Mouse (Mus musculus) olfactory bulb, adult 2 months (tissue): Measurements from ENCODE around the gene Rorb. TPM values are rescaled to one million over a fixed set of nuclear protein-coding genes. Genes with fewer than 3 reads are reported as not detected.

Experiments
- H3K27ac ChIP-seq: fragments of 200-500 bp; 2 replicates; pipeline ENCODE4 v1.5.1; 2012; ENCODE audit warnings: low read depth, low read length; ENCODE audit not compliant: insufficient read depth
- H3K4me1 ChIP-seq: fragments of 200-500 bp; 2 replicates; pipeline ENCODE4 v1.6.1; 2012; ENCODE audit warnings: low read length; ENCODE audit not compliant: control insufficient read depth, insufficient read depth
- H3K4me3 ChIP-seq: fragments of 200-500 bp; 2 replicates; pipeline ENCODE4 v1.5.1; 2012; ENCODE audit warnings: mild to moderate bottlenecking, low read depth, low read length, moderate library complexity; ENCODE audit not compliant: insufficient read depth
- CTCF ChIP-seq: fragments of 200-500 bp; IDR thresholded peaks from 2 replicates; pipeline ENCODE4 v1.5.1; 2012; ENCODE audit warnings: low read depth, mild to moderate bottlenecking, low read length, moderate library complexity; ENCODE audit not compliant: insufficient read depth
- POLR2A ChIP-seq: fragments of 200-500 bp; IDR thresholded peaks from 2 replicates; pipeline ENCODE4 v1.6.1; 2012; ENCODE audit warnings: mild to moderate bottlenecking, low read depth, low read length, moderate library complexity; ENCODE audit not compliant: insufficient read depth
- WGBS: fragments of 180-500 bp; shearing (Covaris S2); methylation state at CpG from one replicate; pipeline ENCODE4 v1.1.7; 2018; 5-methylcytosine and 5-hydroxymethylcytosine counted together
- polyA plus RNA-seq: library from polyadenylated mRNA; stranded (reverse); fragments of >200 nt; gene quantifications from 2 replicates; pipeline ENCODE4 v1.2.4, GENCODE M21; 2012; ENCODE audit warnings: low replicate concordance; ENCODE audit not compliant: missing spikeins, insufficient read depth, insufficient read length

Rorb gene
- polyA plus RNA-seq, 1 experiment = not detected

- Histone ChIP-seq H3K27ac (no peak overlapping the region), H3K4me3 (no peak overlapping the region), H3K4me1 (no peaks in the 10 kb centered on the region)
- TF ChIP-seq CTCF (no peak), POLR2A (no peak)
- 31% methylated on average over 8 of the region's 8 CpGs for WGBS
Observed at GRCm38 (mm10) chr19:18969386-18969785, 141.6 kb downstream of the Rorb start.

DNA sequence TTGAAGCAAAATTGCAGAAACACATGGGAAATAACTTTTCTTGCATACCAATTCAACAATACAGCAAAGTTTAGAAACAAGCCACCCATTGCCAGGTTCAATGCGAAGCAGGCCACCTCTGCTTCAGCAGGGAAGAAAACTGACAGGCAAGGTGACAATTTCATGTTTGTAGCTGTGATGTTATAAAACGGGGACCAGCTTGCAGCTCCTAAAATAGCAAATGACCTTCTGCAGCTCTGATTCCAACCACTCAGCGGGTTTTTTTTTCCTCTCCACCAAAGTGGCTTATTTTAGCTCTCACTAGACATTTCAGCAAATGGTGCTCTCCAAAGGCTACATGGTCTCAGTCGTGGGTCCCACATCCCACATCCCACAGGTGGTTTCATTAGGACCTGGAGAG, 143.7 kb downstream of the Rorb start:
- no peaks in the 10 kb centered on the region for H3K4me1 ChIP-seq
- no peak for TF ChIP-seq CTCF
- no peak for TF ChIP-seq POLR2A
- H3K4me3 ChIP-seq = no peak overlapping the region
- H3K27ac ChIP-seq = no peak overlapping the region
- WGBS = 74% methylated on average over 4 of the region's 4 CpGs

DNA sequence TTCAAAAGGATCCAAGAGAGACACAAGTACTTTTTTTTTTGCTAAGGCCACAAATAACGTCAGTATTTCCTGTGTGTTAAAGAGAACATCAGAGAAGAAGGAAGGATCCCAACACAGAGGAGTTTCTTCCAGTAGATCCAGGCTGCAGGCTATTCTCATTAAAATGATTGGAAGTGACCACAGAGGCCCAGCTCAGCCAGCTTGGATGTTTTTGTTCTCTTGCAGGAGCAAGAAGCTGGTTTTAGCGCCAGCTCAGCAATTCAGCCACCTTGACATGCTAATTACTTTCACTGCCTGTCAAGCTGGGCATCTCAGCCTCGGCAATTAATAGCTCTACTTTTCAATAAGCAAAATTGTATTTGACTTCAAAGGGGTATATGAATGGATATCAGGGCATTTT, 151.1 kb downstream of the Rorb start:
- H3K4me3 ChIP-seq = no peak overlapping the region
- 35% methylated on average over 3 of the region's 3 CpGs for WGBS
- H3K4me1 ChIP-seq = 0 out of 2 replicates have a peak, but pooled peaks cover 3% of the 10 kb centered on the region
- H3K27ac ChIP-seq = no peak overlapping the region
- no peak for TF ChIP-seq POLR2A
- TF ChIP-seq CTCF = no peak

DNA sequence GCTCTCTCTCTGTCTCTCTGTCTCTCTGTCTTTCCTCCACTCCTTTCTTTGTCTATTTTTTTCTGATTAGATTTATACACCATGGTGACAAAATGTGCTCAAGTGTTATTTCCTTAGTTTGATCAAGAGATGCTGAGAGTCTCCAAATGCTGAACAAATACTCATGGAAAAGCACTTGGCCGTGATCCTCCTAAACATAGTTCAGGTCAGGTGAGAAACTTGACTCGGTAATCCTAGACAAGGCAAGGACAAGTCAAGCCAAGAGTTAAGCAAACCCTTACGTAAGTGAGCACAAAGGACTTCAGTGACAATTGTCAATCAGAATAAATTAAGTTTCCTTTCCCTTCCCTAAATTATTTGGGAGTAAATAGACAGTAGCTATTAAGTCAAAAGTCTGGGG, 158.2 kb downstream of the Rorb start:
- TF ChIP-seq CTCF (no peak), POLR2A (no peak)
- 88% methylated on average over 3 of the region's 3 CpGs for WGBS
- Histone ChIP-seq H3K4me1 (no peaks in the 10 kb centered on the region), H3K27ac (no peak overlapping the region), H3K4me3 (no peak overlapping the region)

- H3K27ac ChIP-seq = no peak overlapping the region
- no peak for TF ChIP-seq CTCF
- no peak for TF ChIP-seq POLR2A
- H3K4me3 ChIP-seq = no peak overlapping the region
- 77% methylated on average over 3 of the region's 3 CpGs for WGBS
- H3K4me1 ChIP-seq = no peaks in the 10 kb centered on the region
Observed at GRCm38 (mm10) chr19:18947193-18947592, 163.8 kb downstream of the Rorb start.

GRCm38 (mm10) chr19:18945265-18945664, 165.7 kb downstream of the Rorb start:
- 92% methylated on average over 3 of the region's 3 CpGs for whole genome bisulfite sequencing
- TF ChIP-seq CTCF (no peak), POLR2A (no peak)
- Histone ChIP-seq H3K4me3 (no peak overlapping the region), H3K4me1 (no peaks in the 10 kb centered on the region), H3K27ac (no peak overlapping the region)

DNA sequence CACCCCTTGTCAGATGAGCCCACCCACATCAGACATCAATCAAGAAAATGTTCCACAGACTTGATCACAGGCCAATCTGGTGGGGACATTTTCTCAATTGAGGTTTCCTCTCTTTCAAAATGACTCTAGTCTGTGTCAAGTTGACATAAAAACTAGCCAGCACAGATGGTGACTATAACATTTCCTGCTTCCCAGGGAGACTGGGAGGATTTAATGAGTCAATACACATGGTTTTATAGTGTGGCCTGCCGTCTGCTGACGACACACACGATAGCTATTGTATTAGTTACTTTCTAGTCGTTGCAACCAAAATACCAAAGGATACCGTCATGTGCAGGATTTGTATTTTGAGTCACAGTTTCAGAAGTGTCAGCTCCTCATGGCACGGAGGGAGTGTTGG, 169.6 kb downstream of the Rorb start:
- Histone ChIP-seq H3K4me1 (no peaks in the 10 kb centered on the region), H3K4me3 (no peak overlapping the region), H3K27ac (no peak overlapping the region)
- 70% methylated on average over 6 of the region's 6 CpGs for WGBS
- TF ChIP-seq CTCF (no peak), POLR2A (no peak)

- Histone ChIP-seq H3K4me1 (no peaks in the 10 kb centered on the region), H3K4me3 (no peak overlapping the region), H3K27ac (no peak overlapping the region)
- TF ChIP-seq POLR2A (no peak), CTCF (no peak)
Observed at GRCm38 (mm10) chr19:18911755-18912340, 199.1 kb downstream of the Rorb start.

DNA sequence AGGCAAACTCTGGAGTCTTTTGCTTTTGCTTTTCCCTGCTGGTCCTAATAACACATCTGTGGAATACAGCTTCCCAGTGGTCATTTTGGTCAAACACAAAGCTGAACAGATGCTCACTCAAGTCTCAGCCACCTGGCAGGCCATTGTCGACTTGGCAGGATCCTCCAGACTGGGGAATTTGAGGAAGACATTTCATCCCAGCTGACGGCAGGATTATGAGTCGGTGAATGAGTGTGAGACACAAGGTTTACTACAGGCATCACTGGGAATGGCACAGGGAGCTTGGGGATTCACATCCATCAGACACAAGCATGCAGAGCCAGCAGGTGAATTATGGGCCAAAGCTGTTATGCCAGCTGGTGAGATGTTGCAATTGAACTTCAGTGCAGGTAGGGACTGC, 201.4 kb downstream of the Rorb start:
- WGBS = 75% methylated on average over 3 of the region's 3 CpGs
- H3K4me1 ChIP-seq = no peaks in the 10 kb centered on the region

GRCm38 (mm10) chr19:18905511-18905910, 205.5 kb downstream of the Rorb start:
- 61% methylated on average over 3 of the region's 3 CpGs for WGBS
- Histone ChIP-seq H3K27ac (no peak overlapping the region), H3K4me1 (no peaks in the 10 kb centered on the region), H3K4me3 (no peak overlapping the region)
- TF ChIP-seq CTCF (no peak), POLR2A (no peak)

More for the DNA sequence above, 201.4 kb downstream of the Rorb start:
- Histone ChIP-seq H3K4me3 (no peak overlapping the region), H3K27ac (no peak overlapping the region)
- TF ChIP-seq CTCF = no peak
- TF ChIP-seq POLR2A = no peak
